Mouse (Mus musculus): Measurements from ENCODE around the gene Nrxn1.

DNA sequence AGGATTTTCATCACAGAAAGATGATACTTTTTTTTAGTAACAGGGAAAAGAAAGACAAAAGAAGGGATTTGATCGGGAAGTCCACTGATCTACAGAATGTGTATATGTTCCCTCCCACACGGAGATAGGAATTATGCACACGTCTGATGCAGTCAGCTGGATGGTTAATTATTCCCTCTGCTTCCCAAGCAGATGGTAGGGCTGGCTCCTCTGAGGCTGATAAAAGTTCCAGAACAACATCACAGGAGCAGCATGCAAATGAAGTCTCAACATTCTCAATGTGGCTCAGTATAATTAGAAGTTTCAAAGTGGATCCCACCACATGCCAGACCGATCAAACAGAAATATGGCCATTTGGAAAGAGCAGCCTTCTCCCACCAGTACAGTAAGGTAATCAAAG is 388.1 kb downstream of the Nrxn1 start:
- TF ChIP-seq CTCF (IDR thresholded peaks at IDR 0.05; ENCODE audit: insufficient read depth, low read depth, low read length) (no peak), POLR2A (IDR thresholded peaks at IDR 0.05; ENCODE audit: insufficient read depth, low read depth, low read length) (no peak)
